Mouse (Mus musculus): ENCODE results near the gene Klk1b5.
"Not testable (repeated sequence)": the region's sequence is repeated elsewhere in the genome, so short reads cannot be mapped to it uniquely, and the experiment has no call there.

The Klk1b5 gene

GRCm38 (mm10) chr7:44215645-44216044, at the start of gene Klk1b5:
Klk1b5 (plus strand) TSS chr7:44215945.
- DNase-seq (ENCODE audit: extremely low spot score), result no peak

- no peak for DNase-seq (ENCODE audit: extremely low spot score)
Measured at GRCm38 (mm10) chr7:44179299-44180045, 36.3 kb upstream of the Klk1b5 start.

- DNase-seq (ENCODE audit: extremely low spot score), result not testable (repeated sequence)
Measured at GRCm38 (mm10) chr7:44186516-44186915, 29.2 kb upstream of the Klk1b5 start.

GRCm38 (mm10) chr7:44187936-44188335, 27.8 kb upstream of the Klk1b5 start, which contains the start of gene Klk1b24:
Klk1b24 (plus strand) TSS chr7:44188236.
- DNase-seq (ENCODE audit: extremely low spot score), result not testable (repeated sequence)

GRCm38 (mm10) chr7:44193466-44193865, 22.3 kb upstream of the Klk1b5 start:
- not testable (repeated sequence) for DNase-seq (ENCODE audit: extremely low spot score)

- no peak for DNase-seq (ENCODE audit: extremely low spot score)
Measured at GRCm38 (mm10) chr7:44197891-44198290, 17.9 kb upstream of the Klk1b5 start, which contains the start of gene Klk1b3. Klk1b3 (plus strand) TSS chr7:44198191.

GRCm38 (mm10) chr7:44207135-44207534, 8.6 kb upstream of the Klk1b5 start, which contains the start of gene Klk1b4:
Klk1b4 (plus strand) TSS chr7:44207435.
- not testable (repeated sequence) for DNase-seq (ENCODE audit: extremely low spot score)

- DNase-seq (ENCODE audit: extremely low spot score), result no peak
Measured at GRCm38 (mm10) chr7:44208307-44208706, 7.4 kb upstream of the Klk1b5 start.

GRCm38 (mm10) chr7:44221601-44222000, 5.9 kb downstream of the Klk1b5 start:
- DNase-seq (ENCODE audit: extremely low spot score), result not testable (repeated sequence)

GRCm38 (mm10) chr7:44222335-44222734, 6.6 kb downstream of the Klk1b5 start:
- DNase-seq (ENCODE audit: extremely low spot score), result not testable (repeated sequence)

- no peak for DNase-seq (ENCODE audit: extremely low spot score)
Measured at GRCm38 (mm10) chr7:44225076-44225475, 9.3 kb downstream of the Klk1b5 start, which contains the start of gene Klk1. Klk1 (plus strand) TSS chr7:44225360.

- no peak for DNase-seq (ENCODE audit: extremely low spot score)
Measured at GRCm38 (mm10) chr7:44235909-44236308, 20.2 kb downstream of the Klk1b5 start, which contains the start of gene Gm36864. Gm36864 (plus strand) TSS chr7:44236177.

- no peak for DNase-seq (ENCODE audit: extremely low spot score)
Measured at GRCm38 (mm10) chr7:44239913-44240312, 24.2 kb downstream of the Klk1b5 start.

GRCm38 (mm10) chr7:44240712-44241111, 25.0 kb downstream of the Klk1b5 start:
- no peak for DNase-seq (ENCODE audit: extremely low spot score)

- no peak for DNase-seq (ENCODE audit: extremely low spot score)
Measured at GRCm38 (mm10) chr7:44241163-44241562, 25.4 kb downstream of the Klk1b5 start.

- DNase-seq (ENCODE audit: extremely low spot score), result no peak
Measured at GRCm38 (mm10) chr7:44244080-44244479, 28.3 kb downstream of the Klk1b5 start.

GRCm38 (mm10) chr7:44246055-44246983, 30.6 kb downstream of the Klk1b5 start, which contains the start of the genes 1700028J19Rik and 2410002F23Rik:
1700028J19Rik (minus strand) TSS chr7:44246695.
2410002F23Rik (plus strand) TSS chr7:44246722.
- peak; percentile 93 for DNase-seq (ENCODE audit: extremely low spot score)

- DNase-seq (ENCODE audit: extremely low spot score), result peak; percentile 75
Measured at GRCm38 (mm10) chr7:44246984-44247470, 31.3 kb downstream of the Klk1b5 start.

GRCm38 (mm10) chr7:44247971-44248370, 32.2 kb downstream of the Klk1b5 start:
- DNase-seq (ENCODE audit: extremely low spot score), result no peak

- no peak for DNase-seq (ENCODE audit: extremely low spot score)
Measured at GRCm38 (mm10) chr7:44249248-44249647, 33.5 kb downstream of the Klk1b5 start.

- DNase-seq (ENCODE audit: extremely low spot score), result not testable (repeated sequence)
Measured at GRCm38 (mm10) chr7:44250732-44251275, 35.1 kb downstream of the Klk1b5 start.
